Mouse (Mus musculus) small intestine, adult 10 weeks (tissue): ENCODE data around the gene Chp1. TPM values are rescaled to one million over a fixed set of nuclear protein-coding genes. Genes with fewer than 3 reads are reported as not detected.

Experiments
- polyA plus RNA-seq: library from polyadenylated mRNA; stranded (reverse); fragments of 350-450 nt; fragmentation: Illumina TruSeq; extraction: RNeasy Lipid Tissue Mini Kit (QIAGEN cat#74804); gene quantifications from one replicate; pipeline ENCODE4 v1.2.3, GENCODE M21; 2014; ENCODE audit warnings: low replicate concordance

Gene Chp1
- polyA plus RNA-seq, result 317 TPM

DNA sequence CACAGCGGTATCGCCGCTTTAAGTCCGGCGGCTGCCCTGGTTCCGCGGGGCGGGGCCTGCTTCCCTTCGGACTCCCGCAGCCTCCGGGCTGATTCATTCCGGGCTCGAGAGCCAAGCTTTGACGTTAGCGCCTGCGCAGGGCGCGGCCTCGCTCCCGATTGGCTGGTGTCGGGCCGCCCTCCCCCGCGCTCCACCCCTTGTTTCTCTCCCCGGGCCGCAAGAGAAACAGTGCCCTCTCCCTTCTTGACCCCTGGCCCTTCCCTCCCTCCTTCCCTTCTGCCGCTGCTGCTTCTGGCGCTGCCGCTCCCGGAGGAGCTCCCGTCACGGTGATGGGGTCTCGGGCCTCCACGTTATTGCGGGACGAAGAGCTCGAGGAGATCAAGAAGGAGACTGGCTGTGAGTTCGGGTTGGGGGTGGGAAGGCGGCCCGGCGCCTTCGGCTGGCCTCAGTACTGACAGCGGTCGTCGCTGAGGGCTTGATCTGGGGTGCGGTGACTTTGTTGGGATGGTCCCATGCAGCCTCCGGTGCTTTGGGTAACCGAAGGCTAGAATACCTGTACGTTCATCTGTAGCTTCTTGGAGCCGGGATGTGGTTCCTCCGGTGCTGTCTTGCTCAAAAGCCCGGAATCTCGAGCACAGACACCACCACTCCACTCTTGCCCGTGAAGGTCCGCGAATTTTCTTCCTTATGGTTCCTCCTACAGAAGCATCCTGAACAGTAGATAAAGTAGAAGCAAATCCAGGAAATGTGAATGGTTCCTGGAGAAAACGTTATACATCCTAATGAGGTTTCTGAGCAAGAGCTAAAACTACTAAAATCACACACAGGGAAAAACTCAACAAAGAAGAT is at the start of gene Chp1, which contains the start of gene Exd1:
TSS of gene Chp1 (plus strand) at position 176 of the 849 bp plus-strand sequence.
TSS of gene Exd1 (minus strand) at position 106 of the 849 bp plus-strand sequence.

DNA sequence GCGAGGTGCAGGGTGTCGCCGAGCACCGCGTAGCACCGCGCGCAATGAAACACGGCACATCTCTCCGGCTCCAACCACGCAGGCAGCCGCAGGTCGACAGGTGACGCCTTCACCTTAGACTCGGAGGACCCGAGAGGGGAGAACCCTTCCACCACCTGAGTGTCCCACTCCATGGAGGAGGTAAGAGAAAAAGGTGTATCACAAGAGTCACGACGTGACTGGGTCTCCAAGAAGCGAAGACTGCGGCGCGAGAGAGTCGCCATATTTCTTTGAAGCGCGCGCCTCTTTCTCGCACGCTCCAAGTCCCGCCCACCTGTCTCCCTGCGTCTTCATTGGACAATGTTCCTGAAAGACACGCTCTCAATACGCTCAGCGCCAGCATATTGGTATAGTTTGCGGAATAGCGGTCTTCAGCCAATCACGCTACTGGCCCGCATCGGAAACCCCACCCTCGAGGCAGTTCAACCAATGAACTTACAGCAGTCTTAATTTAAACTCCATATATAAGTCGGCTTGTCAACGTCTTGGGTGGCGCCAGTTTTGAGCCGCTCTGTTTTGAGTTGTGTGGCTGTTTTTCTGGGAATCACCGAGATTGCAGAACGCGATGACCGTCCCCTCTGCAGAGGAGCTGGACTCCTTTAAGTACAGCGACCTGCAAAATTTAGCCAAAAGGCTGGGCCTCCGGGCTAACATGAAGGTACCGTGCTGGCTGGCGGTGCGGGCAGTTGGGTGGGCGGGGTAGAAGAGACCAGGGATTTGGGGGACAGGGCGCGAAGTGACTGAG is 70.9 kb downstream of the Chp1 start, which contains the start of the genes Nusap1 and Oip5:
TSS of gene Nusap1 (plus strand) at position 100 of the 784 bp plus-strand sequence.
TSS of gene Oip5 (minus strand) at position 271 of the 784 bp plus-strand sequence.

Other genes starting within 250 kb of the Chp1 start
- 0.30 TPM for gene Dll4, start 221.9 kb upstream of the Chp1 start, polyA plus RNA-seq
- gene Chac1, start 196.5 kb upstream of the Chp1 start, polyA plus RNA-seq, result not detected
- 20.3 TPM for gene Ino80, start 70.0 kb upstream of the Chp1 start, polyA plus RNA-seq
- gene Exd1, start 70 bp upstream of the Chp1 start, polyA plus RNA-seq, result 0.30 TPM
- 43.0 TPM for gene Nusap1, start 70.6 kb downstream of the Chp1 start, polyA plus RNA-seq
- gene Oip5, start 70.8 kb downstream of the Chp1 start, polyA plus RNA-seq, result 18.3 TPM
- 55.0 TPM for gene Ndufaf1, start 115.1 kb downstream of the Chp1 start, polyA plus RNA-seq
- gene Rtf1, start 127.4 kb downstream of the Chp1 start, polyA plus RNA-seq, result 18.2 TPM
- not detected for gene Itpka, start 194.6 kb downstream of the Chp1 start, polyA plus RNA-seq
- not detected for gene Ltk, start 212.7 kb downstream of the Chp1 start, polyA plus RNA-seq
- gene Rpap1, start 239.8 kb downstream of the Chp1 start, polyA plus RNA-seq, result 0.48 TPM